Mouse (Mus musculus) 416B (cell line): ENCODE data around the gene Tmem169.

Experiments used
- DNase-seq: peaks from one replicate; pipeline ENCODE4 v3.0.0; 2011; ENCODE audit warnings: low read depth

The Tmem169 gene

GRCm38 (mm10) chr1:72326162-72326821 is 42.1 kb downstream of the Tmem169 start:
- peak; percentile 17 for DNase-seq

- no peak for DNase-seq
These were observed 50.6 kb downstream of the Tmem169 start for GRCm38 (mm10) chr1:72334807-72335206.

GRCm38 (mm10) chr1:72336780-72337179 is 52.6 kb downstream of the Tmem169 start:
- no peak for DNase-seq

- no peak for DNase-seq
These were observed 54.2 kb downstream of the Tmem169 start for GRCm38 (mm10) chr1:72338341-72338740.

GRCm38 (mm10) chr1:72347873-72348272 is 63.7 kb downstream of the Tmem169 start:
- no peak for DNase-seq
